11 mouse cellular contexts compared by ENCODE assay signal in the genomic region with DNA sequence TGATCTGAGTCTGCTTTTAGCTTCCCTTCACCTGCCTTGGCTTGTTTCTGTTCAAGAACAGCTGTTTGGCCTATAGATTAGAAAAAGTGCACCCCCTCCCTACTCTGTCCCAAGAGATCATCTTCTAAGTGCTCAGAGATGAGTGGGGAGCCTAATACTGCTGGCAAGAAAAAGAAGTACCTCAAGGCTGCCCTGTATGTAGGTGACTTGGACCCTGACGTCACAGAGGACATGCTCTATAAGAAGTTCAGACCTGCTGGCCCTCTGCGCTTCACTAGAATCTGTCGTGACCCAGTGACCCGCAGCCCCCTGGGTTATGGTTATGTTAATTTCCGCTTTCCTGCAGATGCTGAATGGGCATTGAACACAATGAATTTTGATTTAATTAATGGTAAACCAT. TPM values are rescaled to one million over a fixed set of nuclear protein-coding genes. Genes with fewer than 3 reads are reported as not detected.
DNase-seq lines count a peak whose midpoint lies in the region; ATAC-seq and TF ChIP-seq lines count a peak whose summit lies in the region.
"Had no signal": no experiment of that assay in that cellular context is flagged by ENCODE, and none has a peak within 500 bp of the region (broad histone marks: within the 10 kb centered on the region; RNA-seq: fewer than 3 reads in every experiment).

No protein-coding gene starts in this region.

- TF ChIP-seq CTCF in left cerebral cortex, adult 2 months (IDR thresholded peaks at IDR 0.05) = no peak
- no peak for TF ChIP-seq CTCF in olfactory bulb, adult 2 months (IDR thresholded peaks at IDR 0.05; ENCODE audit: insufficient read depth, low read depth, low read length)

- TF ChIP-seq POLR2A in olfactory bulb, adult 2 months (IDR thresholded peaks at IDR 0.05; ENCODE audit: insufficient read depth, low read depth, low read length) = no peak

- no peak for DNase-seq in left cerebral cortex, adult 2 months (ENCODE audit: extremely low spot score in 1 of 2, low spot score in 2 of 2)
- DNase-seq in left cerebral cortex, postnatal 10 days (ENCODE audit: extremely low spot score in 1 of 2, low spot score in 2 of 2) = no peak
- no peak for DNase-seq in kidney, adult 9 months
- DNase-seq: gastrocnemius, postnatal 14 days had no signal

- H3K4me1 ChIP-seq in forebrain, embryonic 15.5 days = no peaks in the 10 kb centered on the region
- no peaks in the 10 kb centered on the region for H3K4me1 ChIP-seq in limb, embryonic 13.5 days
- no peaks in the 10 kb centered on the region for H3K4me1 ChIP-seq in olfactory bulb, adult 2 months (ENCODE audit: control insufficient read depth, insufficient read depth, low read length)

- peak; percentile 41; the same call in 1 of the 2 replicates for ATAC-seq in forebrain, embryonic 15.5 days (replicated peaks)
- ATAC-seq in limb, embryonic 13.5 days (ENCODE audit: low FRiP score, low read depth) = no peak
- no peak for ATAC-seq in monocyte, adult 5-6 weeks (replicated peaks; ENCODE audit: insufficient number of reproducible peaks, low FRiP score, low TSS enrichment, poor library complexity, severe bottlenecking)

- peak overlapping the region; percentile 44; the same call in 1 of the 2 replicates for H3K4me2 ChIP-seq in forebrain, embryonic 15.5 days (replicated peaks)
- H3K4me2 ChIP-seq in limb, embryonic 13.5 days (replicated peaks) = peak overlapping the region; percentile 58

- no peak overlapping the region for H3K27ac ChIP-seq in left cerebral cortex, adult 2 months
- H3K27ac ChIP-seq in forebrain, embryonic 15.5 days (replicated peaks) = peak overlapping the region; percentile 86; the same call in 1 of the 2 replicates
- H3K27ac ChIP-seq in limb, embryonic 13.5 days = no peak overlapping the region
- no peak overlapping the region for H3K27ac ChIP-seq in olfactory bulb, adult 2 months (ENCODE audit: insufficient read depth, low read depth, low read length)

- H3K9me3 ChIP-seq in forebrain, embryonic 15.5 days = no peaks in the 10 kb centered on the region
- no peaks in the 10 kb centered on the region for H3K9me3 ChIP-seq in limb, embryonic 13.5 days

- peak overlapping the region; percentile 52 for H3K4me3 ChIP-seq in left cerebral cortex, adult 2 months
- H3K4me3 ChIP-seq in forebrain, embryonic 15.5 days = peak overlapping the region; percentile 47; the same call in 1 of the 2 replicates
- no peak overlapping the region for H3K4me3 ChIP-seq in limb, embryonic 13.5 days
- peak overlapping the region; percentile 13 for H3K4me3 ChIP-seq in olfactory bulb, adult 2 months (ENCODE audit: insufficient read depth, low read depth, low read length)

- H3K36me3 ChIP-seq in forebrain, embryonic 15.5 days = no peaks in the 10 kb centered on the region
- H3K36me3 ChIP-seq in limb, embryonic 13.5 days = no peaks in the 10 kb centered on the region

- no peak overlapping the region for H3K9ac ChIP-seq in forebrain, embryonic 15.5 days (replicated peaks)
- no peak overlapping the region for H3K9ac ChIP-seq in limb, embryonic 13.5 days

- no peaks in the 10 kb centered on the region for H3K27me3 ChIP-seq in forebrain, embryonic 15.5 days
- H3K27me3 ChIP-seq in limb, embryonic 13.5 days = no peaks in the 10 kb centered on the region

- intact Hi-C loops in left cerebral cortex, adult 2 months (cut with DNase I) = no loop called here
- intact Hi-C loops in left cerebral cortex, postnatal 10 days (cut with DNase I) = no loop called here

- WGBS in forebrain, embryonic 15.5 days = 77% methylated on average over 5 of the region's 5 CpGs
- 80% methylated on average over 5 of the region's 5 CpGs for WGBS in limb, embryonic 13.5 days
- 75% methylated on average over 5 of the region's 5 CpGs for WGBS in olfactory bulb, adult 2 months

RNA-seq across cellular contexts. Expression of a gene that starts 0.9 kb away (rescaled TPM):
- 1 to 10 TPM; 4.4 to 4.9 TPM for total RNA-seq in left cerebral cortex, adult 2 months (2021)
- 1 to 10 TPM; 7.5 to 8.1 TPM for total RNA-seq in left cerebral cortex, postnatal 10 days (2021)
- 1.3 and 1.4 TPM in 2 replicates for polyA plus RNA-seq in forebrain, embryonic 15.5 days (2015; fragmentation: Nextera tagmentation; extraction: Ambion mirVana)
- polyA plus RNA-seq in limb, embryonic 13.5 days (2015; fragmentation: Nextera tagmentation; extraction: Ambion mirVana) = 0.50 and 0.60 TPM in 2 replicates
- polyA plus RNA-seq in olfactory bulb, adult 2 months (2012; ENCODE audit: insufficient read depth, insufficient read length, low replicate concordance, missing spikeins) = not detected in 2 replicates
- total RNA-seq in monocyte, adult 5-6 weeks (2017) = not detected in 3 replicates
- total RNA-seq: hematopoietic stem cell, adult 5-6 weeks; liver, adult 2 months; megakaryocyte-erythroid progenitor cell, adult 5-6 weeks had no signal
- polyA plus RNA-seq: liver, adult 2 months had no signal
